Mouse (Mus musculus) intestine, embryonic 16.5 days (tissue): ENCODE results near the gene Larp7. TPM values are rescaled to one million over a fixed set of nuclear protein-coding genes. Genes with fewer than 3 reads are reported as not detected.

ENCODE experiments used
- ATAC-seq: fragments of 200-750 bp; cut with Nextera tagmentation; 2 replicates; pipeline ENCODE4 v1.8.0; 2017; ENCODE audit warnings: moderate TSS enrichment, moderate library complexity
- H3K27ac ChIP-seq: fragments of 300-500 bp; sonication (generic); 2 replicates; pipeline ENCODE4 v1.5.1; 2014; ENCODE audit warnings: mild to moderate bottlenecking, low read length
- H3K27me3 ChIP-seq: fragments of 300-500 bp; sonication (generic); replicated peaks from 2 replicates; pipeline ENCODE4 v1.6.1; 2014; ENCODE audit warnings: low read length, control low read depth, mixed read lengths; ENCODE audit not compliant: control insufficient read depth, insufficient read depth
- H3K36me3 ChIP-seq: fragments of 300-500 bp; sonication (generic); 2 replicates; pipeline ENCODE4 v1.6.1; 2014; ENCODE audit warnings: low read length, control low read depth; ENCODE audit not compliant: control insufficient read depth, insufficient read depth
- H3K4me1 ChIP-seq: fragments of 300-500 bp; sonication (generic); 2 replicates; pipeline ENCODE4 v1.6.1; 2014; ENCODE audit warnings: low read length, control low read depth, mixed read lengths; ENCODE audit not compliant: control insufficient read depth, insufficient read depth
- H3K4me2 ChIP-seq: fragments of 300-500 bp; sonication (generic); 2 replicates; pipeline ENCODE4 v1.6.1; 2014; ENCODE audit warnings: low read depth, low read length, control low read depth
- H3K4me3 ChIP-seq: fragments of 300-500 bp; sonication (generic); 2 replicates; pipeline ENCODE4 v1.5.1; 2014; ENCODE audit warnings: mild to moderate bottlenecking, low read length
- H3K9ac ChIP-seq: fragments of 300-500 bp; sonication (generic); 2 replicates; pipeline ENCODE4 v1.6.1; 2014; ENCODE audit warnings: low read depth, low read length
- H3K9me3 ChIP-seq: fragments of 300-500 bp; sonication (generic); 2 replicates; pipeline ENCODE4 v1.6.1; 2016; ENCODE audit warnings: low read length, control low read depth; ENCODE audit not compliant: control insufficient read depth
- WGBS: fragments of 180-500 bp; shearing (Covaris S2); extraction: QIAGEN DNeasy Blood & Tissue Kit; methylation state at CpG from one replicate; pipeline ENCODE4 v1.1.7; 2014; 5-methylcytosine and 5-hydroxymethylcytosine counted together
- polyA plus RNA-seq: library from polyadenylated mRNA; unstranded; fragments of >200 nt; fragmentation: Nextera tagmentation; extraction: Ambion mirVana; gene quantifications from 2 replicates; pipeline ENCODE4 v1.2.1, GENCODE M21; 2015

Larp7 gene
- polyA plus RNA-seq, 1 experiment from 2014 or later, result 46.7 TPM

DNA sequence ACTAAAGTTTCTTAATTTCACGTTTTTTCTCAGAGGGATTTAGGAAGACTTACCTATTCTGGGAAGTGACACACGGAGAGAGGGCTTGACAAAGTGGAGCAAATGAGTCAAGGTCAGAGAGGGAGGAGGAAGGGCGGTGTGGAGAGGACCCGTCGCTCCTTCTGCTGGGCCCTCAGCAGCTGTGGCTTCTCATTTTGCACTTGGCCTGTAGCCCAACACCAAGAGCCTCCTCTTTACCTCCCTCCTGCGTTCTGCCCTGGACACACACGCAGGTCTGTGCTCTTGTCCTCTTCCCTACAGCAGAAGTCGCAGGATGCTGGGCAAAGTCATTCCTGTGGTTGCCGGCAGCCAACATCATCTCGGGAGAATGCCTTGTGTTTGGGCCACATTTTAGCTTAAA lies 32.0 kb downstream of the Larp7 start:
- H3K9me3 ChIP-seq, result no peaks in the 10 kb centered on the region
- H3K4me3 ChIP-seq, result no peak overlapping the region
- WGBS, result 52% methylated on average over 10 of the region's 10 CpGs
- no peak overlapping the region for H3K4me2 ChIP-seq
- 0 out of 2 replicates have a peak, but pooled peaks have one; percentile 36 for ATAC-seq
- no peak overlapping the region for H3K27ac ChIP-seq
- H3K36me3 ChIP-seq, result no peaks in the 10 kb centered on the region
- no peak overlapping the region for H3K9ac ChIP-seq
- no peaks in the 10 kb centered on the region for H3K4me1 ChIP-seq
- no peaks in the 10 kb centered on the region for H3K27me3 ChIP-seq

- 76% methylated on average over 6 of the region's 6 CpGs for WGBS
- no peak overlapping the region for H3K27ac ChIP-seq
Observed at GRCm38 (mm10) chr3:127520300-127520699, 32.8 kb downstream of the Larp7 start.

GRCm38 (mm10) chr3:127515251-127515650 lies 37.9 kb downstream of the Larp7 start:
- H3K36me3 ChIP-seq, result no peaks in the 10 kb centered on the region
- no peak overlapping the region for H3K4me3 ChIP-seq
- no peaks in the 10 kb centered on the region for H3K9me3 ChIP-seq
- H3K27ac ChIP-seq, result no peak overlapping the region
- no peaks in the 10 kb centered on the region for H3K4me1 ChIP-seq
- no peak overlapping the region for H3K9ac ChIP-seq
- ATAC-seq, result no peak
- 95% methylated on average over 1 of the region's 1 CpGs for WGBS
- no peak overlapping the region for H3K4me2 ChIP-seq
- H3K27me3 ChIP-seq, result no peaks in the 10 kb centered on the region

More at GRCm38 (mm10) chr3:127520300-127520699, 32.8 kb downstream of the Larp7 start:
- no peak overlapping the region for H3K4me2 ChIP-seq
- H3K4me1 ChIP-seq, result no peaks in the 10 kb centered on the region
- no peaks in the 10 kb centered on the region for H3K27me3 ChIP-seq
- no peak overlapping the region for H3K9ac ChIP-seq
- ATAC-seq, result no peak
- H3K36me3 ChIP-seq, result no peaks in the 10 kb centered on the region
- no peaks in the 10 kb centered on the region for H3K9me3 ChIP-seq
- H3K4me3 ChIP-seq, result no peak overlapping the region

- no peak overlapping the region for H3K4me2 ChIP-seq
- WGBS, result 71% methylated on average over 2 of the region's 2 CpGs
- ATAC-seq, result no peak
Observed at GRCm38 (mm10) chr3:127513699-127514098, 39.5 kb downstream of the Larp7 start.

GRCm38 (mm10) chr3:127512794-127513335 lies 40.3 kb downstream of the Larp7 start:
- H3K27ac ChIP-seq, result no peak overlapping the region
- no peak for ATAC-seq

More at GRCm38 (mm10) chr3:127513699-127514098, 39.5 kb downstream of the Larp7 start:
- H3K4me3 ChIP-seq, result no peak overlapping the region
- H3K27ac ChIP-seq, result no peak overlapping the region
- H3K27me3 ChIP-seq, result no peaks in the 10 kb centered on the region
- H3K4me1 ChIP-seq, result no peaks in the 10 kb centered on the region
- H3K9me3 ChIP-seq, result no peaks in the 10 kb centered on the region
- H3K36me3 ChIP-seq, result no peaks in the 10 kb centered on the region
- no peak overlapping the region for H3K9ac ChIP-seq

GRCm38 (mm10) chr3:127511786-127512746 lies 41.1 kb downstream of the Larp7 start:
- no peak for ATAC-seq
- Histone ChIP-seq H3K9me3 (no peaks in the 10 kb centered on the region), H3K4me2 (no peak overlapping the region), H3K9ac (no peak overlapping the region), H3K4me3 (no peak overlapping the region), H3K27me3 (no peaks in the 10 kb centered on the region), H3K36me3 (no peaks in the 10 kb centered on the region), H3K4me1 (no peaks in the 10 kb centered on the region), H3K27ac (no peak overlapping the region)
- WGBS, result 78% methylated on average over 12 of the region's 12 CpGs

More at GRCm38 (mm10) chr3:127512794-127513335, 40.3 kb downstream of the Larp7 start:
- 72% methylated on average over 15 of the region's 15 CpGs for WGBS
- H3K36me3 ChIP-seq, result no peaks in the 10 kb centered on the region
- no peaks in the 10 kb centered on the region for H3K27me3 ChIP-seq
- no peaks in the 10 kb centered on the region for H3K4me1 ChIP-seq
- H3K4me3 ChIP-seq, result no peak overlapping the region
- no peaks in the 10 kb centered on the region for H3K9me3 ChIP-seq
- H3K9ac ChIP-seq, result no peak overlapping the region
- no peak overlapping the region for H3K4me2 ChIP-seq

- Histone ChIP-seq H3K4me3 (no peak overlapping the region), H3K4me1 (no peaks in the 10 kb centered on the region), H3K27ac (no peak overlapping the region), H3K4me2 (no peak overlapping the region), H3K27me3 (no peaks in the 10 kb centered on the region), H3K9me3 (no peaks in the 10 kb centered on the region), H3K36me3 (no peaks in the 10 kb centered on the region), H3K9ac (no peak overlapping the region)
- ATAC-seq, result no peak
- WGBS, result 76% methylated on average over 15 of the region's 15 CpGs
Observed at GRCm38 (mm10) chr3:127507878-127508783, 45.0 kb downstream of the Larp7 start.

- Histone ChIP-seq H3K9me3 (no peaks in the 10 kb centered on the region), H3K4me3 (peak within 1 kb of the TSS; percentile 69), H3K9ac (peak within 1 kb of the TSS; percentile 74), H3K27me3 (peaks cover 14% of the 10 kb centered on the region; the same call in 1 of the 2 replicates), H3K27ac (0 out of 2 replicates have a peak within 1 kb of the TSS, but pooled peaks have one; percentile 17), H3K4me1 (peaks cover 5% of the 10 kb centered on the region), H3K36me3 (no peaks in the 10 kb centered on the region), H3K4me2 (peak within 1 kb of the TSS; percentile 100)
- ATAC-seq, result peak; percentile 90
- under 1% methylated on average over 59 of the region's 62 CpGs for WGBS
Observed at GRCm38 (mm10) chr3:127498742-127499400, 54.3 kb downstream of the Larp7 start, which contains the start of gene Ank2. Gene Ank2 (minus strand): TSS chr3:127499350.
